Mouse (Mus musculus) splenic B cell, adult 2 months (primary cell): Measurements from ENCODE around the gene Pikfyve.

Experiments
- DNase-seq: peaks from one replicate; pipeline ENCODE4 v3.0.0-alpha.2; 2011; ENCODE audit warnings: low read depth, low spot score
- H3K27me3 ChIP-seq: 2 replicates; pipeline ENCODE4 v1.6.1; 2012; ENCODE audit warnings: mild to moderate bottlenecking, low read length, moderate library complexity, mixed read lengths; ENCODE audit not compliant: control insufficient read depth, poor library complexity, insufficient read depth, severe bottlenecking
- H3K36me3 ChIP-seq: 2 replicates; pipeline ENCODE4 v1.6.1; 2012; ENCODE audit warnings: mild to moderate bottlenecking, low read length, moderate library complexity, mixed read lengths; ENCODE audit not compliant: control insufficient read depth, poor library complexity, insufficient read depth, severe bottlenecking

The Pikfyve gene

GRCm38 (mm10) chr1:65176912-65177311 lies 9.6 kb upstream of the Pikfyve start:
- no peak for DNase-seq
- H3K27me3 ChIP-seq: no peaks in the 10 kb centered on the region
- H3K36me3 ChIP-seq: no peaks in the 10 kb centered on the region

GRCm38 (mm10) chr1:65177452-65177851 lies 9.0 kb upstream of the Pikfyve start:
- Histone ChIP-seq H3K27me3 (no peaks in the 10 kb centered on the region), H3K36me3 (no peaks in the 10 kb centered on the region)
- DNase-seq: no peak

- no peaks in the 10 kb centered on the region for H3K27me3 ChIP-seq
- no peaks in the 10 kb centered on the region for H3K36me3 ChIP-seq
- peak; percentile 95 for DNase-seq
These were observed 8.2 kb upstream of the Pikfyve start for GRCm38 (mm10) chr1:65178126-65178901.

GRCm38 (mm10) chr1:65178902-65179432 lies 7.5 kb upstream of the Pikfyve start:
- DNase-seq: peak; percentile 86
- Histone ChIP-seq H3K36me3 (no peaks in the 10 kb centered on the region), H3K27me3 (no peaks in the 10 kb centered on the region)

GRCm38 (mm10) chr1:65179634-65180249 lies 6.7 kb upstream of the Pikfyve start:
- no peaks in the 10 kb centered on the region for H3K27me3 ChIP-seq
- no peaks in the 10 kb centered on the region for H3K36me3 ChIP-seq
- DNase-seq: peak; percentile 88

GRCm38 (mm10) chr1:65181459-65181858 lies 5.0 kb upstream of the Pikfyve start:
- H3K36me3 ChIP-seq: no peaks in the 10 kb centered on the region
- H3K27me3 ChIP-seq: no peaks in the 10 kb centered on the region
- no peak for DNase-seq

- Histone ChIP-seq H3K27me3 (no peaks in the 10 kb centered on the region), H3K36me3 (no peaks in the 10 kb centered on the region)
- no peak for DNase-seq
These were observed 2.5 kb upstream of the Pikfyve start for GRCm38 (mm10) chr1:65183994-65184393.

GRCm38 (mm10) chr1:65185011-65185410 lies 1.5 kb upstream of the Pikfyve start:
- DNase-seq: no peak
- Histone ChIP-seq H3K27me3 (no peaks in the 10 kb centered on the region), H3K36me3 (no peaks in the 10 kb centered on the region)

GRCm38 (mm10) chr1:65185524-65186205 lies 818 bp upstream of the Pikfyve start:
- DNase-seq: peak; percentile 6
- H3K36me3 ChIP-seq: no peaks in the 10 kb centered on the region; the same call in 1 of the 2 replicates
- no peaks in the 10 kb centered on the region for H3K27me3 ChIP-seq

GRCm38 (mm10) chr1:65187074-65187430 lies 569 bp downstream of the Pikfyve start:
- DNase-seq: no peak
- Histone ChIP-seq H3K36me3 (no peaks in the 10 kb centered on the region; the same call in 1 of the 2 replicates), H3K27me3 (no peaks in the 10 kb centered on the region)

GRCm38 (mm10) chr1:65190172-65190571 lies 3.7 kb downstream of the Pikfyve start:
- no peak for DNase-seq
- Histone ChIP-seq H3K36me3 (no peaks in the 10 kb centered on the region; the same call in 1 of the 2 replicates), H3K27me3 (no peaks in the 10 kb centered on the region)

- H3K27me3 ChIP-seq: no peaks in the 10 kb centered on the region
- peaks cover 4% of the 10 kb centered on the region for H3K36me3 ChIP-seq
- DNase-seq: no peak
These were observed 6.7 kb downstream of the Pikfyve start for GRCm38 (mm10) chr1:65193226-65193625.

GRCm38 (mm10) chr1:65198425-65198824 lies 11.9 kb downstream of the Pikfyve start:
- Histone ChIP-seq H3K27me3 (no peaks in the 10 kb centered on the region), H3K36me3 (peaks cover 10% of the 10 kb centered on the region; the same call in 1 of the 2 replicates)
- no peak for DNase-seq

- DNase-seq: no peak
- Histone ChIP-seq H3K27me3 (no peaks in the 10 kb centered on the region), H3K36me3 (peaks cover 10% of the 10 kb centered on the region; the same call in 1 of the 2 replicates)
These were observed 12.4 kb downstream of the Pikfyve start for GRCm38 (mm10) chr1:65198861-65199260.

GRCm38 (mm10) chr1:65204299-65204698 lies 17.8 kb downstream of the Pikfyve start:
- no peak for DNase-seq
- no peaks in the 10 kb centered on the region for H3K27me3 ChIP-seq
- H3K36me3 ChIP-seq: peaks cover 21% of the 10 kb centered on the region; the same call in 1 of the 2 replicates
